Mouse (Mus musculus): ENCODE results near the gene Tstd2.

Tstd2 gene

GRCm38 (mm10) chr4:46117536-46117935 is 21.0 kb downstream of the Tstd2 start:
- DNase-seq = no peak

- no peak for DNase-seq
Measured at GRCm38 (mm10) chr4:46116544-46117175, 21.8 kb downstream of the Tstd2 start.

- DNase-seq = no peak
Measured at GRCm38 (mm10) chr4:46115308-46115707, 23.2 kb downstream of the Tstd2 start.

- DNase-seq = no peak
Measured at GRCm38 (mm10) chr4:46111361-46111760, 27.1 kb downstream of the Tstd2 start.

GRCm38 (mm10) chr4:46110084-46110483 is 28.4 kb downstream of the Tstd2 start:
- no peak for DNase-seq

GRCm38 (mm10) chr4:46102078-46102769 is 36.3 kb downstream of the Tstd2 start:
- no peak for DNase-seq

GRCm38 (mm10) chr4:46101211-46101711 is 37.2 kb downstream of the Tstd2 start:
- no peak for DNase-seq

GRCm38 (mm10) chr4:46100539-46100938 is 38.0 kb downstream of the Tstd2 start:
- DNase-seq = no peak

GRCm38 (mm10) chr4:46099132-46099531 is 39.4 kb downstream of the Tstd2 start:
- DNase-seq = no peak

GRCm38 (mm10) chr4:46097591-46097990 is 40.9 kb downstream of the Tstd2 start:
- no peak for DNase-seq

GRCm38 (mm10) chr4:46096546-46096945 is 41.9 kb downstream of the Tstd2 start:
- DNase-seq = peak; percentile 64

- no peak for DNase-seq
Measured at GRCm38 (mm10) chr4:46095826-46096159, 42.7 kb downstream of the Tstd2 start.

- DNase-seq = peak; percentile 52
Measured at GRCm38 (mm10) chr4:46094916-46095825, 43.3 kb downstream of the Tstd2 start.

- DNase-seq = no peak
Measured at GRCm38 (mm10) chr4:46092429-46093076, 45.9 kb downstream of the Tstd2 start.

GRCm38 (mm10) chr4:46089524-46090125 is 48.9 kb downstream of the Tstd2 start:
- no peak for DNase-seq

- no peak for DNase-seq
Measured at GRCm38 (mm10) chr4:46087852-46088251, 50.6 kb downstream of the Tstd2 start.

GRCm38 (mm10) chr4:46087427-46087771 is 51.1 kb downstream of the Tstd2 start:
- no peak for DNase-seq

GRCm38 (mm10) chr4:46086718-46087426 is 51.6 kb downstream of the Tstd2 start:
- DNase-seq = peak; percentile 34

- no peak for DNase-seq
Measured at GRCm38 (mm10) chr4:46085223-46085811, 53.2 kb downstream of the Tstd2 start.

GRCm38 (mm10) chr4:46084416-46085172 is 53.9 kb downstream of the Tstd2 start:
- no peak for DNase-seq

GRCm38 (mm10) chr4:46082555-46082954 is 55.9 kb downstream of the Tstd2 start:
- no peak for DNase-seq

All from kidney, adult 9 months (tissue).